Mouse (Mus musculus): ENCODE measurements around the gene Jak3.

DNA sequence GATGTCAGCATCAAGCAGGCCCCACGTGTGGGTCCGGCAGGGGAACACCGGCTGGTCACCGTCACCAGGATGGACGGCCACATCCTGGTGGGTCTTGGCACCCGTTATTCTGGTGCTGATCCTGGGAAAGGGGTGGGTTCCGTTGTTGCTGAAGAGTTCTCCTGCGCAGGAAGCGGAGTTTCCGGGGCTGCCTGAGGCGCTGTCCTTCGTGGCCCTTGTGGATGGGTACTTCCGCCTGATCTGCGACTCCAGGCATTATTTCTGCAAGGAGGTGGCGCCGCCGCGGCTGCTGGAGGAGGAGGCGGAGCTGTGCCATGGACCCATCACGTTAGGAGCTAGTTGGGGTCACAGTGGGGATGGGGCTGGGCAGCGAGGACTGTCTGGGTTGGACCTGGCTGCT, 4.4 kb downstream of the Jak3 start:
- TF ChIP-seq CTCF (IDR thresholded peaks at IDR 0.05; ENCODE audit: borderline replicate concordance, control insufficient read depth, extremely low read depth, insufficient read depth, low read length, poor library complexity) (no peak), POLR2A (IDR thresholded peaks at IDR 0.05; ENCODE audit: control insufficient read depth, extremely low read depth, insufficient read depth, low read length, poor library complexity) (no peak)
